Mouse (Mus musculus): Measurements from ENCODE around the gene Rimbp3. TPM values are rescaled to one million over a fixed set of nuclear protein-coding genes. Genes with fewer than 3 reads are reported as not detected.
"Not testable (repeated sequence)": the region's sequence is repeated elsewhere in the genome, so short reads cannot be mapped to it uniquely, and the experiment has no call there.

Gene Rimbp3
- total RNA-seq (2021): under 1 TPM; 0.05 to 0.07 TPM
- long read RNA-seq, experiment 1: 0 reads
- long read RNA-seq, experiment 2: 0 reads

DNA sequence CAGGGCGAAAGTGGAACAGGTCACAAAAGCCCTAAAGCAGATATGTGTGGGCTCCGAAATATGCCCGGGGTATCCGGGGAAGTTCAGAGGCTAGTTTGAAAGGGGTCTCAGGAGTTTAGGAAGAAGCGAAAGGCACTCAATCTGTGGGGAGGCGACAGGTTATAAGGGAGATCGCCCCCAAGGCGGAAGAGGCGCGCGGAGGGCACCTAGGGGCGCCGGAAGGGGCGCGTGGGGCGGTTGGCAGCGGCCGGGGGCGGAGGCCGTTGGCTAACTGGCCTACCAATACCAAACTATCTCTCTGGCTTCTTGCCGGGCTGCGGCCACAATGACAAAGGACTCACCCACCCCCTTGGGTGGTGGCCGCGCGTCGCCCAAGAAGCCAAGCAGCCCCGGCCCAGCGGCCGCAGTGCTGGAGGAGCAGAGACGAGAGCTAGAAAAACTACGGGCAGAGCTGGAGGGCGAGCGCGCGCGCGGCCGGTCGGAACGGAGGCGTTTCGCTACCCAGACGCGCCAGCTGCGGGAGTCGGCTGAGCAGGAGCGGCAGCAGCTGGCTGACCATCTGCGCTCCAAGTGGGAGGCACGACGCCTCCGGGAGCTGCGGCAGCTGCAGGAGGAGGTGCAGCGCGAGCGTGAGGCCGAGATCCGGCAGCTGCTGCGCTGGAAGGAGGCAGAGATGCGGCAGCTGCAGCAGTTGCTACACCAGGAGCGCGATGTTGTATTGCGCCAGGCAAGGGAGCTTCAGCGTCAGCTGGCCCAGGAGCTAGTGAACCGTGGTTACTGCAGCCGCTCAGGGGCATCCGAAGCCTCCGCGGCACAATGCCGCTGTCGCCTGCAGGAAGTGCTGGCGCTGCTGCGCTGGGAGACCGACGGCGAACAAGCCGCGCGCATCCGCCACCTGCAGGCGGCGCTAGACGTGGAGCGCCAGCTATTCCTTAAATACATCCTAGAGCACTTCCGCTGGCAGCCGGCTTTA lies at the start of gene Rimbp3:
Gene Rimbp3, plus strand, starts transcription at position 215 of the 973 bp plus-strand sequence.
- DNase-seq (ENCODE audit: low spot score): peak; percentile 75

DNA sequence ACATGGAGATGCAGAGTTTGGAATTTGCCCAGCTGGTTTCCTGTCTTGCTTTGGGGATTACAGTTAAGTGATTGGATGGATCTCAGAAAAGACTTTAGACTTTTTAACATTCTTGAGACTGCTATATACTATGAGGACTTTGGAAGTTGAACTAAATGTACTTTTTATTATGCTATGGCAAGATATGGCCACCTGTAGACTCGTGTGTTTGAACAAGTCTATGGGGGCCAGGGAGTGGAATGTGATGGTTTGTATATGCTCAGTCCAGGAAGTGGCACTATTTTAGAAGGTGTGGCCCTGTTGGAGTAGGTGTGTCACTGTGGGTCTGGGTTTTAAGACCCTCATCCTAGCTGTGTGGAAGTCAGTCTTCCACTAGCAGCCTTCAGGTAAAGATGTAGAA lies 42.9 kb upstream of the Rimbp3 start:
- DNase-seq (ENCODE audit: low spot score): not testable (repeated sequence)

DNA sequence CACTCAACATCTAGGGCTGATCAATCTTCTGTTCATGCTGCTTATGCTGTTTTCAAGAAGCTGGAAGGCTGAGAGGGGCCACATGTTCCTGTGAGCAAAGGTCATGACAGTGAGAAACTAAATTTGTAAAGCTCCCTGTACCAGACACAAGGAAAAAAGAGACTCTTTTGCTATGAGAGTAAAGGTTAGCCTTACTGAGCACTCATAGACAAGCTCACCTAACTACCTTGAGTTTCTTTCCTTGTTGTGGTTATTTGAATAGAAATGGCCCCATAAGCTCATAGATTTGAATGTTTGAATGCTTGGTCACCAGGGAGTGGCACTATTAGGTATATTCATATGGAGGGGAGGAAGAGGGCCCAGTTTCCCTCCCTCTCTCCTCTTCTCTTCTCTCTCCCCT lies 41.2 kb upstream of the Rimbp3 start:
- no peak for DNase-seq (ENCODE audit: low spot score)

DNA sequence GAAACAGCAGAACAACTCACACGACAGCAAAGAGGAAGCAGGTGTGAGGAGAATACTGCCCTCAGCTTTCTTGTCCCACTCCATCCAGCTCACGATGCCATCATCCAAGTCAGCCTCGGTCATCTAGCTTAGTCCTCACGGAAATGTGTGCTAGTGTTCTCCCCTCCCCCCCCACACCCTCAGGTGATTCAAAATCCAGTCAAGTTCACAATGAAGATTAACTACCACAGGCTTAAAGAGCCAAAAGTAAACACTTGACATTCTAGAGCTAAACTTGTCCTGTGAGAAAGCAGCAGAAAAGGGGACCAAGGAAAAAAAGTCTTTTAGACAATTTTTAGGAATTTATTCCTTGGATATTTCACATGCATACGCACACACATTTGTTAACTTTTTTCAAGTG lies 40.4 kb upstream of the Rimbp3 start:
- no peak for DNase-seq (ENCODE audit: low spot score)

DNA sequence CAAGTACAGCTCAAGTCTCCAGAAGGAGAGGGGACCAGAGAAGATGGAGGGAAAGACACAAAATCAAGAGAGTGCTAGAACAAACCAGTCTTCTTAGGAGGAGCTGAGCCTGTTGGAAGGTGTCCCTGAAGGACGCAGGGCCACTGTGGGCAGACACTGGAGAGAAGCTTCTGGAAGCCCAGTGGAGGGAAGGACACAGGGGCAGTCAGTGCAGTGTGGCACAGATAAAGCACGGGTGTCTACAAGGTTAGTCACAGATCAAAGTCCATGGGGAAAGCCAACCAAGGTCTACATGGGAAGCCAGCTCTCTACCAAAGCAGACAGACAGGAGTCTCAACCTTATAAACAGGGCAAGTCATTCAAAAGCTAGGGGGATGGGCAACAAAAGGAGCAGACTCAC lies 32.6 kb upstream of the Rimbp3 start:
- no peak for DNase-seq (ENCODE audit: low spot score)

DNA sequence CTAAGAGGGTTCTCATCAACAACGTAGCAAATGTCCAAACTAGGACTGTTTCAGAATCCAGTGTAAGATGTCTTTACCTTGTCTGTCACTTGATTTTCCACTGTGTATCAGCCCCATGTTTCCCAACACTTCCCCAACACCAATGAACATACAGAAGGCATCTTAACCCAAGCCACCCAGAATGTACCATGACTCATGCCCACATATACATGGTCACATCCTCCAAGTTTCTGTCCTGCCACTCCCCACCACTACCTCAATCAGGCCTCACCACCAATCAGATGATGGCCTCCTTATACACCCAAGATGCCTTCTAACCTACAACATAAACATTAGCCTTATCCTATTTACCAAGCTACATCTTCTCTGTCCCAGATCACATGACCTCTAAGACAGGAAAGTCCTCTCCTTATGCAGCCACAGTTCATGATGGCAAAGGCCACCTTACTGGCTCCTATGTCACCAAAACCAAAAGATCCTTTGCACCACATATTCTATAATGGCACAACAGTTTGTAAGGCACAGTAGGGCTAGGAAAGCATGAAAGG lies 30.7 kb upstream of the Rimbp3 start:
- DNase-seq (ENCODE audit: low spot score): no peak

DNA sequence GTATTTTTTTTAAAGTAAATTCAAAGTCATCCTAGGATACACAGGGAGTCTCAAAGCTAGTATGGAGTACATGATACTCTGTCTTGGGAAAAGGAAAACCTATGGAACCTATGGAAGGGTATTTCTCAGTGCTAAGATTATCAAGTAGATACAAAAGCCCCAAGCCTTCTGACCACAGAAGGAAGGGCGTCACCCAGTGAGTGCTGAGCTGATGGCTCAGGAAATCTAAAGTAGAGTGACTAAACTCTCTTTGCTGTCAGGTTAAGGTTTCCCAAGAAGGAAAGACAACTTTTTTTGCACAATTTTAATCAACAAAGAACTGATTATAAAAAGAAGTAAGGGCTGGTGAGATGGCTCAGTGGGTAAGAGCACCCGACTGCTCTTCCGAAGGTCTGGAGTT lies 28.7 kb upstream of the Rimbp3 start:
- no peak for DNase-seq (ENCODE audit: low spot score)

DNA sequence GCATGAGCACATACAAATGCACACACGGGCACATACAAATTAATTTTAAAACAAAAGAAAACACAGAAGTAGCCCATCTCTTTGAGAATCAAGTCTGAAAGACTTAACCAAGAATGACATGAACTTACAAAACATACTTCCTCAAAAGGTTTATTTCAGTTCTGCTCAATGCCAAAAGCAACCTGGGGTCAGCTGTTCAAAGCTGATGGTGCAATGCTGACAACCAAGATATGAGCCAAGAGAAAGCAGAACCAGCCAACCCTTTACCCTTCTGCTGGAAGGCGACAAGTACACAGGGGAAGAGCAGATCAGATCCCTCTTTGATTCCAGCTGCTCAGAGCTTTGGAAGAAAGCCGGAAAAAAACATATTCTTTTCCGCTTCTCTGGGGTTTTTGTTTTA lies 27.0 kb upstream of the Rimbp3 start:
- peak; percentile 54 for DNase-seq (ENCODE audit: low spot score)

DNA sequence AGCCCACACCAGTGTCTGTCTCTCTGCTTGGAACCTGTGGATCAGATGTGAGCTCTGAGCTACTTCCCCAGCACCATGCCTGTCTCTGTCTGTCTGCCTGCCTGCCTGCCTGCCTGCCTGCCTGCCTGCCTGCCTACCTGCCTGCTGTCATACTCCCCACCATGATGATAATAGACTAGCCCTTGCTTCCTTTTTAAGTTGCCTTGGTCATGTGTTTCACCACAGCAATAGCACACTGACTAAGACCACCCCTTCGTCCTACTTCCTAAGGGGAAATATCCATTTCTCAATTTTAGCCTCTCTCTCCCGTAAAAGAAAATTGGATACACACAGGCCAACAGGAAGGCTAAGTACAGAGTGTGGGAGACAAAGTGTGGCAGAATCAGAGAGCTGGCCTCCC lies 26.3 kb upstream of the Rimbp3 start:
- no peak for DNase-seq (ENCODE audit: low spot score)

DNA sequence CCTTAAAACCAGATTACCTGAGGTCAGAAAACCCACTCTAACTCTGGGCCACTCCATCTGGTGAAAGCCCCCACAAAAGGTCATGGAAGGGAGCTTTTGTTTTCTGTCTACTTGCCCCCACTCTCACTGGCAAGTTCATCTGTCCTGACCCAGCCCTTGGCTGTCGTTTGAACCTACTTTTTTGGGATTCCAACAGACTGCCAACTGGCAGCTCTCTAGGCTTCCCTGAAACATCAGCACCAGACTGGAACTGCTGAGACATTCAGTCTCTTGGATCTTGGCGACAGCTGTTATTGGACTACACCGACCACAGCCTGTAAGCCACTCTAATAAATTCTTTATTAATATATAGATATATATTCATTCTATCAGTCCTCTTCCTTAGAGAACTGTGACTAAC lies 25.4 kb upstream of the Rimbp3 start:
- peak; percentile 62 for DNase-seq (ENCODE audit: low spot score)

DNA sequence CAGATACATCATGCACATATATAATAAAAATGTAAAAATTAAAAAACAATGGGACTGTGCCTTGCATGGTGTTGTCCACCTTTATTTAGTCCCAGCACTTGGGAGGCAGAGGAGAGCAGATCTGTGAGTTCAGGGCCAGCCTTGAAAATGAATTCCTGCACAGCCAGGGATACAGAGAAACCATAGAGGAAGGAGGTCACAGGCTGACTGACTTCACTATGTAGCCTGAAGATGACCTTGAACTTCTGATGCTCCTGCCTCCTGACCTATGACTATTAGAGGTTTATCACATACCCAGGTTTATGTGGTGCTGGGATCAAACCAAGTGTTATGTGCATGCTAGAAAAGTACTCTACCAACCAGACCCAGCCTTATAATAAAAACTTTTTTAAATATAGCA lies 22.9 kb upstream of the Rimbp3 start:
- no peak for DNase-seq (ENCODE audit: low spot score)

DNA sequence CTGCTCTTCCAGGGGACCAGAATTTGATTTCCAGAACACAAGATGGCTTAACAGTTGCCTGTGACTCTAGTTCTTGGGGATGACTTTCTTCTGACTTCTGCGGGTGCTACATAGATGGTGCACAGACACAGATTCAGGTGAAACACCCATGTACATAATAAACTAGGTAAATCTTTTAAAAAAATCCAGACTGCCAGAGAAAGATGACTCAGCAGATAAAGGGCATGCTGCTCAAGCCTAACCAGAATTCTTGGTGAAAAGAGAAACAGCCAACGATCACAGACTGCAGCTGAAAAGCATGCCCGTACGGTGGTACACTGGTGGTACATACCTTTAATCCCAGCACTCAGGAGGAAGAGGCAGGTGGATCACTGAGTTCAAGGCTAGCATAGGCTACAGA lies 14.6 kb upstream of the Rimbp3 start:
- no peak for DNase-seq (ENCODE audit: low spot score)

DNA sequence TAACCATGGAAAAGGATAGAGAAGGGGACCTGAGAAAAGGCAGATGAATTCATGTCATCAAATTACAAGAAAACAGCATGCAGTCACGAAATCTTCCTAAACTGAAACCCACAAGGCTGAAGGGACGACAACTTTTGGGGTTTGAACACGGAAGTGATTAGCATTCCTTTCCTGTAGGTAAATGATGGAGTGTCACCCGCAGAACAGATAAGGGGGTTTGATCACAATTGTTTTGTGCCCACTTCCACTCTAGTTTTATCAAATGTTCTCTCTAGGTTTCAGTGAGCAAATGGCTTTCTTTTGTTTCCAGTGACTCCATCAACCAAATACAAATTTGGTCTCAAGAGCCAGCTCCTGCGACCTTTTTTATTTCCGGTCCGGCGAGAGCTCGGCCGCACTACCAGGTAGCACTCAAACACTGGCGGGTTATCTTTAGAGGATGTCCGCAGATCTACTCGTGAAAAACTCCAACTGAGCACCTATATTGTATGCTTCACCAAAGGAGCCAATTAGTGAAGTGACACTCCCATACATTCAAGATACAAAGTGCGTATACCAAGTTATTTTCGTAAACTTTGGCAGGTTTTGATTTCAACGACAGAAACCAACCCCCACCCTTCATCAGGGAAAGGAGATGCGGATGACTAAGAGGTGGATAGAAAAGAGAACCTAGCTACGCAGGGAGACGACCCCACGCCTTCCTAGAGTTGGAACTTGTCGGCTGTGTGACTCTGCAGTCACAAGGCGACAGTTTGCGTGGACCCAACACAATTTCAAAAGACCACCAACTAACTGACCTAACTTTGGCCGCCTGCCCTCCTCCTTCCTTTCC lies 8.1 kb upstream of the Rimbp3 start:
- DNase-seq (ENCODE audit: low spot score): no peak

DNA sequence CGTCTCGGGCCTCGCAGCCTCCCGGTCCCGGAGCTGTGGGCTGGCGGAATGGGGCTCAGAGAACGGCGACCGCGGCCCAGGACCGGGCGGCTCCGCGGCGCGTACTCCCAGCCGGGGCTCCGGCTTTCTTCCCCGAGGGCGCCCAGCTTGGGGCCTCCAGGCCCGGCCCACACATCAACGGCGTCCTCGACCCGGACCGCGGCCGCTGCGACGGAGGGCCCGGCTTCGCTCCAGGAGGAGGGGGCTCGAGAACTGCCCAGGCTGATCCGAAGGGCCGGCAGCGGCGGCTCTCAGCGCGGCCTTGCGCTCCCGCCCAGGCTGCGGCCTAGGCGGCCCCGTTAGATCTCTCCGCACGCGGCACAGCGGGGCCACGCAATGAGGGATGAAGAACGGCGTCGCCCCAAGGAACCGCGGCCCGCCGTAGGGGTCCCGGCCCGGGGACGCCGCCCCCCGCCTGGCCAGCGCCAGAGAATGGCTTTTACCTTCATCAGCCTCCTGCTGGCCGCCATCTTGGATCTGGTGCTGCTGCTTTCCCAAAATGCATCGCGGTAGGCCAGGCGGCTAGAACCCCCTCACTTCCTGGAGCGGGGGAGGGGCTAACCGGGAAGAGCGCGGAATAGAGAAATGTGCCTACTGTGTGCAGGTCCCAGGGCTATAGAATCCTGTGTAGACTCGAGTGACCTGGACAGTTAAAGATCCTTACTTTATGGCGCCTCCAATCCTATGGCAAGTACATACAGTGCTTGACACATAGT lies 7.3 kb upstream of the Rimbp3 start:
- DNase-seq (ENCODE audit: low spot score): peak; percentile 84

DNA sequence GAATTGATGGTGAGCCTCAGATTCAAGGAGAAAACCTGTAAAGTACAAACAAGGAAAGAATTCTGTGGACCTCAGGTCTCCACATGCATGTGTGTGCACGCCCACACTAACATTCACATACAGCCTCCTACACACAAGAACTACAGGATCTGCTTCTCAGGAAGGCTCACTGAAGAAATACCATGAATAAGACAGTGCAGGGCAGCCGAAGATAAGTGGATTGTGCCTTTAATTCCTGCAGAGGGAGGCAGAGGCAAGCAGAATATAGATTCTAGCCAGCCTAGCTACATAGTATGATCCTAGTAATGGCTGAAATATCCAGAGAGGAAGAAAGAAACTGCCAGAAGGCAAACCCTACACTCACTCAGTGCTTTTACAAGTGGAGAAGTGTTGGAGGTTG lies 6.4 kb upstream of the Rimbp3 start:
- DNase-seq (ENCODE audit: low spot score): no peak

DNA sequence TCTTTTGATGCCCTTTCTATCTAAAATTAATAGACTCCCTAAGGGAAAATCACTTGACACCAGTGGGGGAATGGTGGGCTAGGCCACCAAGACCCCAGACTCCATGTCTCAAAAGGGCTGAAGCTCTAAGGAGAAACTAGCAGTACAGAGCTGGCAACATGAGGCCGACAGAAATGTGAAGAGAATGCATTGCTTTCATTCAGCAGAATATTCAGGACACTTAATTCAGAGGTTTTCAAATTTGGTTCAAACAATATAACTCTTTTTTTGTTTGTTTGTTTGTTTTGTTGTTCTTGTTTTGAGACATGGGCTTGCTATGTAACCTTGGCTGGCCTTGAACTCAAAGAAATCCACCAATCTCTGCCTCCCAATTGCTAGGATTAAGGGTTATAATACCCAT lies 5.9 kb upstream of the Rimbp3 start, which contains the start of gene Ube2l3:
Gene Ube2l3, minus strand, starts transcription at position 101 of the 400 bp plus-strand sequence.
- DNase-seq (ENCODE audit: low spot score): no peak

DNA sequence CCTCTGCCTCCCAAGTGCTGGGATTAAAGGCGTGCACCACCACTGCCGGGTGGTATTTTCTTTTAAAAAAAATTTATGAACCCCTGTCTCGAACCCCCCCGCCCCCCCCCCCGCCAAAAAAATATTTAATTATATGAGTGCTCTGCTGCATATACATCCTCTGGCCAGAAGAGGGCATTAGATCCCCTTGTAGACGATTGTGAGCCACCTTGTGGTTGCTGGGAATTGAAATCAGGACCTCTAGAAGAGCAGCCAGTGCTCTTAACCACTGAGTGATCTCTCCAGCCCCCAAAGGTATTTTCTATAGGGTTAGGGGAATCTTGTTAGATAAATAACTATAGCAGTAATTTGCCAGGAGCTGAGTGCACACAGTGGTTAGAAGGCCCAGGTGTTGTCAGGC lies 3.4 kb upstream of the Rimbp3 start:
- DNase-seq (ENCODE audit: low spot score): peak; percentile 40

DNA sequence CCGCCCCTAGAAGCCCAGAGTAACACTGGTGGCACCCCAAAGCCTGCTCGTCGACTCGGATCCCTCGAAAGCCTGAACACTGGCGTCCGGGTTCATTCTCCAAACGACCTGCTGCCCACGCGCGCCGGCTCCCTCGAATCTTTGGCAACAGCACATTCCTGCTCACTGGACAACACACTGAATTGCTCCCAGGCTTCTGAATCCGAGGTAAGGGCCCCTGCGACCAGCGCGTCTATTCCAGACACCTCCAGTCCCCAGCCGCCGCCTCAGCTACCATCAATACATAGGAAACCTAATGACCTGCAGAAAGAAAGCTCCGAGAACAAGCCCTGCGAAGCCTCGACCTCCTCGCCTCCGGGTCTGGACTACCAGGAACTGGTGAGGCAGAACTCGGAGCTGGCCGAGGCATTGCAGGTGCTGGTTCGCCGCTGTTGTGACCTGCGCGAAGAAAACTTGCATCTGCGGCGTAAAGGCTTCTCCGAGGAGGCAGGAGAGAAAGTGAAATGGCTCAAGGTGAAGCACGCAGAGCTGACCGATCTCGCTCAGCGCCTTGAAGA lies 1.1 kb downstream of the Rimbp3 start:
- no peak for DNase-seq (ENCODE audit: low spot score)

DNA sequence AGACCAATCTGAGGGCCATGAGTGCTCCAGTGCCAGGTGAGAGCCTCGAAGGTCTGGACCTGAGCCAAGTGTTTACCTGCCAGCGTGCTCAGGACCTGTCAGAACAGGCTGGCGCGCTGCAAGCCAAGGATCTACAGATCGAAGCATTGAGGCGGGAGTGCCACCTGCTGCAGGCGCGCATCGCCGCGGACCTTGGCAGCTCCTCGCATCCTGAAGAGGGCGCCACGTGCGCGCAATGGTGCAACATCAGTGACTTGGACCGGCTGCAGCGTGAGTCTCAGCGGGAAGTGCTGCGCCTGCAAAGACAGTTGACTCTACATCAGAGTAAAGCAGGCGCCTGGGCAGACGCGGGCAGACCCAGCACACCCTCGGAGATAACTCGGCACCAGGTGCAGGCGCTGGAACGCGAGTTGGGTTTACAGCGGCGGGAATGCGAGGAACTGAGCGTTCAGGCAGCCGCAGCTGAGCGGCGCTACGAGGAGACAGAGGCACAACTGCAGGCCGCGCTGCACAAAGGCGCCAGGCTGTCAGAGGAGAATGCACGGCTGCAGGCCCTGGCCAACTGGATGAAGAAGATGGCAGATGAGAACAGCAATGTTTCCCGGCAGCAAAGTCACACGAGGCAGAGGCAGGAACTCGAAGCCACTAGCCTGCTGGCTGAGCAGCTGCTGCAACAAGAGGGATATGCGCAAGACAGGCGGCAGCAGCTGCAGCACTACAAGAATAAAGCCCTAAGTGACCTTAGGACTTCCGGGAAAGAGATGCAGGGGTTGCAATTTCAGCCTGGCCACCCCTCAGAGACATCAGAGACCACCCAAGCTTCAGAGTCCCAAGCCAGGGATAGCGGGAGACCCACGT lies 1.8 kb downstream of the Rimbp3 start:
- DNase-seq (ENCODE audit: low spot score): peak; percentile 90

All from gastrocnemius, adult 18-20 months (tissue).